Mouse (Mus musculus): Measurements from ENCODE around the gene Rbm8a. TPM values are rescaled to one million over a fixed set of nuclear protein-coding genes. Genes with fewer than 3 reads are reported as not detected.

The Rbm8a gene
- polyA plus RNA-seq, 1 experiment: 14.4 TPM

DNA sequence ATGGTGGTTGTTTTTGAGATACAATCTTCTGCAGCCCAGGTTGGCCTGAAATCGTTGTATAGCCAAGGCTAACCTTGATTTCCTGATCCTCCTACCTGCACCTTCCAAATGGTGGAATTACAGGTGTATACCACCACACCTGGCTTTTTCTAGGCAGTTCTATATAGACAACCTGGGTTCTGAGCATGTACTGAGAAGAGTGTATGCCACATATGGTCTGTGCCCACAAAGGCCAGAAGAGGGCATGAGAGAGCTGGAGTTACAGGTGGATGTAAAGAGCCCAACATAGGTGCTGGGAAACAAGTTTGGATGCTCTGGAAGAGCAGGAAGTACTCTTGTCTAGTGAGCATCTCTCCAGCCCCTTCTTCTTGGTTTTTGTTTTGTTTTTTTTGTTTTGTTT is 37.6 kb downstream of the Rbm8a start:
- Histone ChIP-seq H3K4me3 (ENCODE audit: control insufficient read depth, insufficient read depth, low read length) (no peak overlapping the region), H3K27ac (ENCODE audit: control insufficient read depth, insufficient read depth, low read length) (no peak overlapping the region), H3K4me1 (replicated peaks; ENCODE audit: control insufficient read depth, insufficient read depth, low read length) (peaks cover 13% of the 10 kb centered on the region), H3K36me3 (ENCODE audit: control insufficient read depth, insufficient read depth, low read length) (no peaks in the 10 kb centered on the region), H3K27me3 (ENCODE audit: control insufficient read depth, insufficient read depth, low read length) (no peaks in the 10 kb centered on the region)
- WGBS: 49% methylated on average over 1 of the region's 1 CpGs
- DNase-seq: peak; percentile 33
- TF ChIP-seq CTCF (IDR thresholded peaks at IDR 0.05; ENCODE audit: borderline replicate concordance, control insufficient read depth, extremely low read depth, insufficient read depth, low read length, poor library complexity): no peak
- TF ChIP-seq POLR2A (IDR thresholded peaks at IDR 0.05; ENCODE audit: control insufficient read depth, extremely low read depth, insufficient read depth, low read length, poor library complexity): no peak

DNA sequence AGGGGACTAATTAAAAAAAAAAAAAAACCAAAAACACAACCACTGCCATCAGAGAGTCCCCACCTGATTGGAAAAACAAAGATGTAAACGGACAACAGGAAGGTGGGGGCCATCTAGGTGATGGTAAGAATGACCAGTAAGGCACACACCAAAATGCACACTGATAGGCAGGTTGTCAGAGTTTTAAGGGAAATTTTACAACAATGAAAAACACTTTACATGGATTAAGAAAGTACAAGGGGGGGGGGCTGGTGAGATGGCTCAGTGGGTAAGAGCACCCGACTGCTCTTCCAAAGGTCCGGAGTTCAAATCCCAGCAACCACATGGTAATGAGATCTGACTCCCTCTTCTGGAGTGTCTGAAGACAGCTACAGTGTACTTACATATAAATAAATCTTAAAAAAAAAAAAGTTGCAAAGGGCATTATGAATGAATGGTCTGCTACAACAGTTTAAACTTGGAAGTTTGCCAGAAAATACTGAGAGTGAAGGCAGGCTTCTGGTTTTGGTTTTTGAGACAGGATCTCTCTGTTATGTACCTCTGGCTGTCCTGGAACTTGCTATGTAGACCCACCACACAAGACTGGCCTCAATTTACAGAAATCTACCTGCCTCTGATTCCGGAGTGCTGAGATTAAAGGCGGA is 38.8 kb downstream of the Rbm8a start:
- no peak for TF ChIP-seq POLR2A (IDR thresholded peaks at IDR 0.05; ENCODE audit: control insufficient read depth, extremely low read depth, insufficient read depth, low read length, poor library complexity)
- TF ChIP-seq CTCF (IDR thresholded peaks at IDR 0.05; ENCODE audit: borderline replicate concordance, control insufficient read depth, extremely low read depth, insufficient read depth, low read length, poor library complexity): no peak
- DNase-seq: no peak
- Histone ChIP-seq H3K36me3 (ENCODE audit: control insufficient read depth, insufficient read depth, low read length) (no peaks in the 10 kb centered on the region), H3K27me3 (ENCODE audit: control insufficient read depth, insufficient read depth, low read length) (no peaks in the 10 kb centered on the region), H3K4me3 (ENCODE audit: control insufficient read depth, insufficient read depth, low read length) (no peak overlapping the region), H3K27ac (ENCODE audit: control insufficient read depth, insufficient read depth, low read length) (no peak overlapping the region), H3K4me1 (replicated peaks; ENCODE audit: control insufficient read depth, insufficient read depth, low read length) (peaks cover 10% of the 10 kb centered on the region)
- WGBS: 90% methylated on average over 5 of the region's 5 CpGs

- 6% methylated on average over 35 of the region's 35 CpGs for WGBS
- H3K27me3 ChIP-seq (ENCODE audit: control insufficient read depth, insufficient read depth, low read length): no peaks in the 10 kb centered on the region
- no peak within 1 kb of the TSS for H3K27ac ChIP-seq (ENCODE audit: control insufficient read depth, insufficient read depth, low read length)
- peak within 1 kb of the TSS; percentile 39 for H3K4me3 ChIP-seq (ENCODE audit: control insufficient read depth, insufficient read depth, low read length)
- no peak for TF ChIP-seq CTCF (IDR thresholded peaks at IDR 0.05; ENCODE audit: borderline replicate concordance, control insufficient read depth, extremely low read depth, insufficient read depth, low read length, poor library complexity)
- TF ChIP-seq POLR2A (IDR thresholded peaks at IDR 0.05; ENCODE audit: control insufficient read depth, extremely low read depth, insufficient read depth, low read length, poor library complexity): no peak
- no peaks in the 10 kb centered on the region for H3K36me3 ChIP-seq (ENCODE audit: control insufficient read depth, insufficient read depth, low read length)
- DNase-seq: peak; percentile 76
- peaks cover 8% of the 10 kb centered on the region for H3K4me1 ChIP-seq (replicated peaks; ENCODE audit: control insufficient read depth, insufficient read depth, low read length)
Measured at GRCm38 (mm10) chr3:96669727-96670468, 40.2 kb downstream of the Rbm8a start, which contains the start of gene Ankrd35. Gene Ankrd35, plus strand, starts transcription at chr3:96670131.

DNA sequence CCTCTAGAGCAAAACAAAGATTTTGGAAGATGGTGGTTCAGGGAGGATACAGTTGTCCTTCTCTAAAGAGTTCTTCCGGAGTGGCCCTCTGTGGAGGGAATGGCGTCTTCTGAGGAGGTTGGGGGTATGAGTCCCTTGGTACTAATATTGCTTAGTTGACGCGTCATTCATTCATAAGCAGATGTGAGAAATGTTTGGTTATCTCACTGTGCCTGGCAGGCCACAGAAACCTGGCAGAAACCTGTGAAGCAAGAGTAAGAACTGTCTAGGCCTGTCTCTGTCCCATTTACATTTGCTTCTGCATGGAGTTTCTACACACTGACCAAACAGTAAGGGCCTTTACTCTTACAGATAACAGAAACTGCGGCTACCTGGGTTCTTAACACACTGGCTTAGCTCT is 41.8 kb downstream of the Rbm8a start:
- H3K4me3 ChIP-seq (ENCODE audit: control insufficient read depth, insufficient read depth, low read length): no peak overlapping the region
- TF ChIP-seq CTCF (IDR thresholded peaks at IDR 0.05; ENCODE audit: borderline replicate concordance, control insufficient read depth, extremely low read depth, insufficient read depth, low read length, poor library complexity): no peak
- 97% methylated on average over 5 of the region's 5 CpGs for WGBS
- DNase-seq: no peak
- peaks cover 11% of the 10 kb centered on the region for H3K4me1 ChIP-seq (replicated peaks; ENCODE audit: control insufficient read depth, insufficient read depth, low read length)
- H3K27me3 ChIP-seq (ENCODE audit: control insufficient read depth, insufficient read depth, low read length): no peaks in the 10 kb centered on the region
- H3K36me3 ChIP-seq (ENCODE audit: control insufficient read depth, insufficient read depth, low read length): no peaks in the 10 kb centered on the region
- H3K27ac ChIP-seq (ENCODE audit: control insufficient read depth, insufficient read depth, low read length): no peak overlapping the region

- Histone ChIP-seq H3K27me3 (ENCODE audit: control insufficient read depth, insufficient read depth, low read length) (no peaks in the 10 kb centered on the region), H3K4me3 (ENCODE audit: control insufficient read depth, insufficient read depth, low read length) (no peak overlapping the region), H3K4me1 (replicated peaks; ENCODE audit: control insufficient read depth, insufficient read depth, low read length) (peaks cover 11% of the 10 kb centered on the region), H3K27ac (ENCODE audit: control insufficient read depth, insufficient read depth, low read length) (no peak overlapping the region), H3K36me3 (ENCODE audit: control insufficient read depth, insufficient read depth, low read length) (no peaks in the 10 kb centered on the region)
- no peak for DNase-seq
- 92% methylated on average over 4 of the region's 4 CpGs for WGBS
- TF ChIP-seq CTCF (IDR thresholded peaks at IDR 0.05; ENCODE audit: borderline replicate concordance, control insufficient read depth, extremely low read depth, insufficient read depth, low read length, poor library complexity) (no peak), POLR2A (IDR thresholded peaks at IDR 0.05; ENCODE audit: control insufficient read depth, extremely low read depth, insufficient read depth, low read length, poor library complexity) (no peak)
Measured at GRCm38 (mm10) chr3:96673514-96673913, 43.8 kb downstream of the Rbm8a start.

DNA sequence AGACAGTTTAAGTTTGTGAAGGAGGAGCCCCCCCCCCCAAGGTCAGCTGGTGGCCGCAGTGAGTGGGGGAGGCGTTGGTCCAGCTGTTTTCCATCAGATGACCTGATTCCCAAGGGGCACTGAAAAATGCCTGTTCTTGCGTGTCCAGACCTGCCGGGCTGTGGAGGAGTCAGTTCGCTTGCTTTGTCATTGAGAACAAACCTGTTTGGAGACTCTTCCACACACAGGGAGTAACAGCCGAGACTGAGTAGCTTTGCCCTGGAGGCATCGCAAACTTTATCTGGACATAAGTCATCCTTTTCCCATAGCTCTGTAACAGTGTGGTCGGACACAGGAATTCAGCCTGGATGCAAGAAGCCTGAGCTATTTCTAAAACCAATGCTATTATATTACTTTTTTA is 44.7 kb downstream of the Rbm8a start:
- DNase-seq: no peak
- Histone ChIP-seq H3K27me3 (ENCODE audit: control insufficient read depth, insufficient read depth, low read length) (no peaks in the 10 kb centered on the region), H3K4me1 (replicated peaks; ENCODE audit: control insufficient read depth, insufficient read depth, low read length) (peaks cover 11% of the 10 kb centered on the region), H3K4me3 (ENCODE audit: control insufficient read depth, insufficient read depth, low read length) (no peak overlapping the region), H3K27ac (ENCODE audit: control insufficient read depth, insufficient read depth, low read length) (no peak overlapping the region), H3K36me3 (ENCODE audit: control insufficient read depth, insufficient read depth, low read length) (no peaks in the 10 kb centered on the region)
- 93% methylated on average over 8 of the region's 8 CpGs for WGBS
- TF ChIP-seq CTCF (IDR thresholded peaks at IDR 0.05; ENCODE audit: borderline replicate concordance, control insufficient read depth, extremely low read depth, insufficient read depth, low read length, poor library complexity) (no peak), POLR2A (IDR thresholded peaks at IDR 0.05; ENCODE audit: control insufficient read depth, extremely low read depth, insufficient read depth, low read length, poor library complexity) (no peak)
